7 mouse cellular contexts compared by ENCODE assay signal in the genomic region with DNA sequence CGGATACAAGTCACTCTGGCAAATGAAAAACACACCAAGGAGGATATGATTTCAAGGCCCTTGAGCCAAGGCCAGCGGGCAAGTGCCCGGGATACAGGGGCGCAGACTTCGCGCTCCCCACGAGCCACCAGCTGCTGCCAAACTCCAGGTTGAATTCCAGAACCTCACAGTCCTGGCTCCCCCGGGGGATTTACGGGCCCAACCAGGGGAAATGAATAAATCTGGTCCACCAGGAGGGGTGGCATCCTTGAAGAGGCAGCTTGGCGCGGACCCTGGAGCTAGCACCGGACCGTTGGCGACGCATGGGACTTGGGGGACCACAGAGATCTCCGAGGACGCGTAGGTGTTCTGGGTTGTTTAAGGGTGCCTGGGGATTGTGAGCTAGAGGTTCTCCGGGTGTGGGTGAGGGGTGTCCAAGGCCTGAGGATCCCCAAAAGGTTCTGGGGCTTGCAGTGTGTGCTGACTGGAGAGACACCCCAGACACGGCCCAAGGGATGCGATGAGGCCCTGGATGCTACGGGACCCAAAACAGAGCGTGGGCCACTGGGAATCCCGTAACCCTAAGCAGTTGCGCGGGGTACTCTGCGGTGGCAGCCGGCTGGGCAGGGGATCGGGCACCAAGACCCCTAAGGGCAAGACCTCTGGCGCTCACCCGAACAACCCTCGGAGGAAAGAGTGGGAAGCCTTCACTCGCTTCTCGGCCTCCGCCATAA. TPM values are rescaled to one million over a fixed set of nuclear protein-coding genes. Genes with fewer than 3 reads are reported as not detected.
DNase-seq lines count a peak whose midpoint lies in the region; ATAC-seq and TF ChIP-seq lines count a peak whose summit lies in the region.

No protein-coding gene starts in this region.

- H3K4me3 ChIP-seq in E14TG2a.4 (replicated peaks; ENCODE audit: low read length): peak overlapping the region; percentile 91
- peak overlapping the region; percentile 96 for H3K4me3 ChIP-seq in cortical plate, adult 2 months (ENCODE audit: insufficient read depth, low read length)
- peak overlapping the region; percentile 72 for H3K4me3 ChIP-seq in lung, embryonic 14.5 days (ENCODE audit: low read depth, low read length)
- H3K4me3 ChIP-seq in olfactory bulb, adult 2 months (ENCODE audit: insufficient read depth, low read depth, low read length): peak overlapping the region; percentile 75

- TF ChIP-seq CTCF in E14TG2a.4 (conservative IDR thresholded peaks at IDR 0.05; ENCODE audit: low read length): no peak
- TF ChIP-seq CTCF in Patski (IDR thresholded peaks at IDR 0.05): no peak
- no peak for TF ChIP-seq CTCF in cortical plate, adult 2 months (IDR thresholded peaks at IDR 0.05; ENCODE audit: extremely low read depth, insufficient read depth, low read length)
- TF ChIP-seq CTCF in lung, embryonic 14.5 days (IDR thresholded peaks at IDR 0.05; ENCODE audit: low read depth): no peak
- TF ChIP-seq CTCF in olfactory bulb, adult 2 months (IDR thresholded peaks at IDR 0.05; ENCODE audit: insufficient read depth, low read depth, low read length): no peak

- CTCF ChIA-PET in Patski (lab: Charles Lee): interaction anchor here (0.8 to 1.9 kb wide), 7 partner anchors 11 to 52 kb away, joined by 3 to 7 read pairs (median 4); no protein-coding TSS in a partner anchor

- WGBS in lung, embryonic 14.5 days: 1% methylated on average over 34 of the region's 35 CpGs
- under 1% methylated on average over 35 of the region's 35 CpGs for WGBS in olfactory bulb, adult 2 months

- peak; percentile 67 for ATAC-seq in Patski
- ATAC-seq in lung, embryonic 14.5 days (ENCODE audit: insufficient read depth): peak; percentile 72

- POLR2A ChIA-PET in Patski (lab: Charles Lee): interaction anchor here (0.6 to 1.1 kb wide), 2 partner anchors 16 to 52 kb away, joined by 3 to 4 read pairs; no protein-coding TSS in a partner anchor

- H3K27me3 ChIP-seq in E14TG2a.4 (ENCODE audit: insufficient read depth, low read length) (no peaks in the 10 kb centered on the region), Patski (no peaks in the 10 kb centered on the region)
- H3K27me3 ChIP-seq in lung, embryonic 14.5 days (ENCODE audit: insufficient read depth, low read length): no peaks in the 10 kb centered on the region

- H3K4me2 ChIP-seq in lung, embryonic 14.5 days: peak overlapping the region; percentile 84

- peaks cover 11% of the 10 kb centered on the region for H3K4me1 ChIP-seq in E14TG2a.4 (replicated peaks; ENCODE audit: low read depth, low read length)
- peaks cover 13% of the 10 kb centered on the region for H3K4me1 ChIP-seq in cortical plate, adult 2 months (ENCODE audit: control insufficient read depth, insufficient read depth, low read length)
- 0 out of 2 replicates have a peak, but pooled peaks cover 4% of the 10 kb centered on the region for H3K4me1 ChIP-seq in lung, embryonic 14.5 days (ENCODE audit: insufficient read depth)
- H3K4me1 ChIP-seq in olfactory bulb, adult 2 months (ENCODE audit: control insufficient read depth, insufficient read depth, low read length): no peaks in the 10 kb centered on the region

- in situ Hi-C loops in Patski (cut with MboI; ENCODE audit: low pct_unique_long_range_greater_than_20kb): loop anchor here (10.0 kb wide), 1 partner anchor 163 kb away; no protein-coding TSS in a partner anchor

- H3K27ac ChIP-seq in cortical plate, adult 2 months (ENCODE audit: insufficient read depth, low read length): peak overlapping the region; percentile 85
- H3K27ac ChIP-seq in lung, embryonic 14.5 days (ENCODE audit: low read depth): no peak overlapping the region
- H3K27ac ChIP-seq in olfactory bulb, adult 2 months (ENCODE audit: insufficient read depth, low read depth, low read length): peak overlapping the region; percentile 76

- peaks cover 24% of the 10 kb centered on the region for H3K9me3 ChIP-seq in E14TG2a.4 (ENCODE audit: low read length)
- no peaks in the 10 kb centered on the region for H3K9me3 ChIP-seq in lung, embryonic 14.5 days (ENCODE audit: low read depth, low read length)

- TF ChIP-seq POLR2A in cortical plate, adult 2 months (IDR thresholded peaks at IDR 0.05; ENCODE audit: extremely low read depth, insufficient read depth, low read length): no peak
- TF ChIP-seq POLR2A in olfactory bulb, adult 2 months (IDR thresholded peaks at IDR 0.05; ENCODE audit: insufficient read depth, low read depth, low read length): no peak

- no peaks in the 10 kb centered on the region for H3K36me3 ChIP-seq in E14TG2a.4 (ENCODE audit: insufficient read depth, low read length)
- H3K36me3 ChIP-seq in lung, embryonic 14.5 days (ENCODE audit: insufficient read depth): no peaks in the 10 kb centered on the region

- H3K9ac ChIP-seq in lung, embryonic 14.5 days: peak overlapping the region; percentile 75

- DNase-seq in Patski (ENCODE audit: low read depth, low spot score): no peak
- peak; percentile 24 for DNase-seq in heart, adult 8-10 months (ENCODE audit: low spot score)
- DNase-seq in kidney, adult 8-10 months: peak; percentile 20
- peak; percentile 17 for DNase-seq in lung, embryonic 14.5 days

RNA-seq across cellular contexts. Expression of a gene that starts 0.5 kb away (rescaled TPM):
- 4.3 TPM for polyA plus RNA-seq in Patski (2021)
- 219 and 222 TPM in 2 replicates for polyA plus RNA-seq in cortical plate, adult 2 months (2012; rRNA removed)
- 1 to 10 TPM; 1.3 to 2.2 (median 1.4) TPM for total RNA-seq in heart, adult 8-10 months (2022)
- polyA plus RNA-seq in lung, embryonic 14.5 days (2014; fragmentation: Nextera tagmentation; extraction: Ambion mirVana): 2.3 and 2.8 TPM in 2 replicates
- 141 and 208 TPM in 2 replicates for polyA plus RNA-seq in olfactory bulb, adult 2 months (2012; ENCODE audit: insufficient read depth, insufficient read length, low replicate concordance, missing spikeins)

RNA-seq across cellular contexts. Expression of a gene that starts 18.4 kb away (rescaled TPM):
- polyA plus RNA-seq in Patski (2021): not detected
- 0.40 and 0.70 TPM in 2 replicates for polyA plus RNA-seq in cortical plate, adult 2 months (2012; rRNA removed)
- total RNA-seq in heart, adult 8-10 months (2022): not detected
- polyA plus RNA-seq in lung, embryonic 14.5 days (2014; fragmentation: Nextera tagmentation; extraction: Ambion mirVana): not detected in 2 replicates
- polyA plus RNA-seq in olfactory bulb, adult 2 months (2012; ENCODE audit: insufficient read depth, insufficient read length, low replicate concordance, missing spikeins): not detected in 2 replicates

RNA-seq across cellular contexts. Expression of a gene that starts 39.5 kb away (rescaled TPM):
- polyA plus RNA-seq in Patski (2021): not detected
- polyA plus RNA-seq in cortical plate, adult 2 months (2012; rRNA removed): not detected in 2 replicates
- not detected for total RNA-seq in heart, adult 8-10 months (2022)
- not detected in 2 replicates for polyA plus RNA-seq in lung, embryonic 14.5 days (2014; fragmentation: Nextera tagmentation; extraction: Ambion mirVana)
- not detected in 2 replicates for polyA plus RNA-seq in olfactory bulb, adult 2 months (2012; ENCODE audit: insufficient read depth, insufficient read length, low replicate concordance, missing spikeins)

RNA-seq across cellular contexts. Expression of a gene that starts 50.0 kb away (rescaled TPM):
- not detected for polyA plus RNA-seq in Patski (2021)
- not detected in 2 replicates for polyA plus RNA-seq in cortical plate, adult 2 months (2012; rRNA removed)
- total RNA-seq in heart, adult 8-10 months (2022): not detected
- polyA plus RNA-seq in lung, embryonic 14.5 days (2014; fragmentation: Nextera tagmentation; extraction: Ambion mirVana): not detected in 2 replicates
- polyA plus RNA-seq in olfactory bulb, adult 2 months (2012; ENCODE audit: insufficient read depth, insufficient read length, low replicate concordance, missing spikeins): not detected in 2 replicates

RNA-seq across cellular contexts. Expression of a gene that starts 50.9 kb away (rescaled TPM):
- 27.8 TPM for polyA plus RNA-seq in Patski (2021)
- 17.5 and 17.6 TPM in 2 replicates for polyA plus RNA-seq in cortical plate, adult 2 months (2012; rRNA removed)
- total RNA-seq in heart, adult 8-10 months (2022): 10 to 100 TPM; 26.2 to 34.0 (median 28.9) TPM
- 21.3 and 21.4 TPM in 2 replicates for polyA plus RNA-seq in lung, embryonic 14.5 days (2014; fragmentation: Nextera tagmentation; extraction: Ambion mirVana)
- polyA plus RNA-seq in olfactory bulb, adult 2 months (2012; ENCODE audit: insufficient read depth, insufficient read length, low replicate concordance, missing spikeins): not detected in 2 replicates

Comparison
In these comparisons a context has a peak if more than half of its experiments do, and no peak if none do; other contexts are left out.
1. RNA of a gene that starts 0.5 kb away (polyA plus RNA-seq): 219 to 222 TPM in cortical plate, adult 2 months and 141 to 208 TPM in olfactory bulb, adult 2 months; 4.3 TPM in Patski (single experiment) and 2.3 to 2.8 TPM in lung, embryonic 14.5 days; every median in the first group is over 10 times any median in the second.
2. Peak in every context shown above with its lines, with median percentiles within 50 percentile points of each other: H3K4me3 ChIP-seq.